ENCODE assay signal across 15 mouse cellular contexts in genomic region chr16:59579237-59579636, GRCm38 (mm10).
"Had no signal": no experiment of that assay in that cellular context is flagged by ENCODE, and none has a peak within 500 bp of the region (broad histone marks: within the 10 kb centered on the region; RNA-seq: fewer than 3 reads in every experiment).

No protein-coding gene starts in this region.

- H3K4me1 ChIP-seq: limb, embryonic 15.5 days; liver, embryonic 12.5 days; midbrain, embryonic 15.5 days; neural tube, embryonic 12.5 days had no signal

- H3K36me3 ChIP-seq: kidney, embryonic 15.5 days; limb, embryonic 15.5 days; liver, embryonic 12.5 days; midbrain, embryonic 15.5 days; neural tube, embryonic 12.5 days had no signal

- H3K9me3 ChIP-seq: kidney, embryonic 15.5 days; limb, embryonic 15.5 days; liver, embryonic 12.5 days; midbrain, embryonic 15.5 days; neural tube, embryonic 12.5 days had no signal

- ATAC-seq: liver, embryonic 12.5 days; midbrain, embryonic 15.5 days had no signal

- H3K9ac ChIP-seq: kidney, embryonic 15.5 days; limb, embryonic 15.5 days; liver, embryonic 12.5 days; lung, embryonic 14.5 days; midbrain, embryonic 15.5 days; neural tube, embryonic 12.5 days had no signal

- H3K4me3 ChIP-seq: kidney, embryonic 15.5 days; limb, embryonic 15.5 days; liver, embryonic 12.5 days; midbrain, embryonic 15.5 days; neural tube, embryonic 12.5 days had no signal

- H3K27me3 ChIP-seq: kidney, embryonic 15.5 days; limb, embryonic 15.5 days; liver, embryonic 12.5 days; midbrain, embryonic 15.5 days; neural tube, embryonic 12.5 days had no signal

- H3K27ac ChIP-seq: kidney, embryonic 15.5 days; limb, embryonic 15.5 days; liver, embryonic 12.5 days; midbrain, embryonic 15.5 days; neural tube, embryonic 12.5 days had no signal

- H3K4me2 ChIP-seq: kidney, embryonic 15.5 days; limb, embryonic 15.5 days; liver, embryonic 12.5 days; lung, embryonic 14.5 days; midbrain, embryonic 15.5 days; neural tube, embryonic 12.5 days had no signal

- DNase-seq: kidney, postnatal 14 days; layer of hippocampus, adult 9-11 months; layer of hippocampus, postnatal 36 days; lung, embryonic 14.5 days; lung, postnatal 10 days; lung, postnatal 4 days; retina, postnatal 1 day; right cerebral cortex, postnatal 4 days; spleen, adult 18-20 months; thymus, postnatal 36 days had no signal
